Mouse (Mus musculus): Measurements from ENCODE around the gene Mybpc2.

DNA sequence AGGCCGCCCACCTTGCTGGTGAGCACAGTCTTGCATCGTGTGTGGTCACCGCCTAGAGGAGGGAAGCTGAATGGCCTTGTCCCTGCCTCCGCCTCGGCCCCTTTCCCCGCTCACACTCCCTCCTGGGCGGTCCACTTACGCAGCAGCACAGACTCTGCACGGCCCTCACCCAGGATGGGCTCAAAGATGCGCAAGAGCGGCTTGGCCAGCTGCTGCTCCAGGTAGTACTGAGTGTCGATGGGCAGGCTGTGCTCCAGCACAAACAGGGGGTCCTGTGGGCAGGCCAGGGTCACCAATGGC lies 9.2 kb upstream of the Mybpc2 start:
- TF ChIP-seq CTCF (IDR thresholded peaks at IDR 0.05; ENCODE audit: borderline replicate concordance, extremely low read depth, insufficient read depth, insufficient read length): no peak
- TF ChIP-seq POLR2A (IDR thresholded peaks at IDR 0.05; ENCODE audit: borderline replicate concordance, extremely low read depth, insufficient read depth, insufficient read length, poor library complexity, severe bottlenecking): no peak
